Mouse (Mus musculus) embryo, embryonic 10.5 days (tissue): ENCODE results near the gene Sh2d1b2.
"Not testable (repeated sequence)": the region's sequence is repeated elsewhere in the genome, so short reads cannot be mapped to it uniquely, and the experiment has no call there.

Experiments
- DNase-seq: peaks from one replicate; pipeline ENCODE4 v3.0.0-alpha.2; 2015; ENCODE audit warnings: low spot score

Sh2d1b2 gene

GRCm38 (mm10) chr1:170232688-170233087 is at the start of gene Sh2d1b2:
Gene Sh2d1b2 (plus strand): TSS chr1:170232749.
- DNase-seq: not testable (repeated sequence)

- DNase-seq: no peak
Measured at GRCm38 (mm10) chr1:170185137-170185536, 47.4 kb upstream of the Sh2d1b2 start.

GRCm38 (mm10) chr1:170186531-170186930 is 46.0 kb upstream of the Sh2d1b2 start:
- DNase-seq: no peak

- DNase-seq: no peak
Measured at GRCm38 (mm10) chr1:170188601-170189000, 43.9 kb upstream of the Sh2d1b2 start.

- DNase-seq: no peak
Measured at GRCm38 (mm10) chr1:170190225-170190624, 42.3 kb upstream of the Sh2d1b2 start.

GRCm38 (mm10) chr1:170191925-170192324 is 40.6 kb upstream of the Sh2d1b2 start:
- no peak for DNase-seq

- DNase-seq: no peak
Measured at GRCm38 (mm10) chr1:170196211-170196610, 36.3 kb upstream of the Sh2d1b2 start.

GRCm38 (mm10) chr1:170200379-170200778 is 32.2 kb upstream of the Sh2d1b2 start:
- DNase-seq: peak; percentile 46

GRCm38 (mm10) chr1:170206395-170206794 is 26.2 kb upstream of the Sh2d1b2 start:
- no peak for DNase-seq

GRCm38 (mm10) chr1:170213181-170213879 is 19.2 kb upstream of the Sh2d1b2 start:
- no peak for DNase-seq

GRCm38 (mm10) chr1:170214383-170214756 is 18.2 kb upstream of the Sh2d1b2 start:
- DNase-seq: no peak

- peak; percentile 94 for DNase-seq
Measured at GRCm38 (mm10) chr1:170214757-170215522, 17.6 kb upstream of the Sh2d1b2 start, which contains the start of gene Uhmk1. Gene Uhmk1 (minus strand): TSS chr1:170215397.

GRCm38 (mm10) chr1:170215590-170215989 is 17.0 kb upstream of the Sh2d1b2 start:
- no peak for DNase-seq

- DNase-seq: peak; percentile 62
Measured at GRCm38 (mm10) chr1:170218091-170218884, 14.3 kb upstream of the Sh2d1b2 start.

- no peak for DNase-seq
Measured at GRCm38 (mm10) chr1:170220351-170220750, 12.2 kb upstream of the Sh2d1b2 start.

GRCm38 (mm10) chr1:170223276-170223675 is 9.3 kb upstream of the Sh2d1b2 start:
- DNase-seq: no peak

- DNase-seq: no peak
Measured at GRCm38 (mm10) chr1:170245016-170245415, 12.5 kb downstream of the Sh2d1b2 start.

- no peak for DNase-seq
Measured at GRCm38 (mm10) chr1:170254893-170255559, 22.5 kb downstream of the Sh2d1b2 start.

GRCm38 (mm10) chr1:170255560-170255910 is 23.0 kb downstream of the Sh2d1b2 start:
- peak; percentile 94 for DNase-seq

- no peak for DNase-seq
Measured at GRCm38 (mm10) chr1:170270281-170270680, 37.7 kb downstream of the Sh2d1b2 start.

- no peak for DNase-seq
Measured at GRCm38 (mm10) chr1:170270696-170271095, 38.1 kb downstream of the Sh2d1b2 start.

- DNase-seq: no peak
Measured at GRCm38 (mm10) chr1:170273252-170273651, 40.7 kb downstream of the Sh2d1b2 start.
